Mouse (Mus musculus): ENCODE data around the gene Rnf224. TPM values are rescaled to one million over a fixed set of nuclear protein-coding genes. Genes with fewer than 3 reads are reported as not detected.

The Rnf224 gene
- polyA plus RNA-seq, 1 experiment: not detected

DNA sequence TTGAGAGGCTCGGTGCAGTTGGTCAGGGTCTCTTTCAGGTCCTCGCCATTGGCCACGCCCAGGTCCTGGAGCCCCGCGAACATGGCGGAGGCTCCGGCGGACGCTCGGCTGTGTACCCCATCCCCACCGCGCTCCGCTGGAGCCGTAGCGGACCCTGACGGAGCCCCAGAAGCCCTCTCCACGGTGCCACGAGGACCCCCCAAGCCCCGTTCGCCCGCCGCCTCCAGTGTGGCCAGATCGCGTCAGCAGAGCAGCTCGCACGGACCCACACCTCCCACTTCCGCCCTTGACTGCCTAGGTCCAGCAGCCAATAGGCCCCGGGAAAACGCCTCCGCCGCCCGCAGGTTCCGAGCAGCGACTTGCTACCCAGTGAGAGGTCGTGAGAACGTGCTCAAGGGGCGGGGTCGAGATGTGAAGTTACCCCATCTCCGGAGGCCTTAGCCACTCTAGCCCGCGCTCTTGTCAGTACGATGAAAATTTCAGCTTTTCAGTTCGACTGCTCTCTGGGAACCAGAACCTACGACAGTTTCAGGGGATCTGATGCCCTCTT is 25.4 kb downstream of the Rnf224 start, which contains the start of gene Nelfb:
Gene Nelfb, minus strand, starts transcription at position 369 of the 550 bp plus-strand sequence.
- H3K4me1 ChIP-seq (ENCODE audit: control insufficient read depth, insufficient read depth, low read length): peaks cover 11% of the 10 kb centered on the region
- TF ChIP-seq CTCF (IDR thresholded peaks at IDR 0.05; ENCODE audit: insufficient read depth, low read depth, low read length): no peak
- TF ChIP-seq POLR2A (IDR thresholded peaks at IDR 0.05; ENCODE audit: insufficient read depth, low read depth, low read length): peak; percentile 49
- peak within 1 kb of the TSS; percentile 84 for H3K4me3 ChIP-seq (ENCODE audit: insufficient read depth, low read depth, low read length)
- WGBS: 1% methylated on average over 42 of the region's 44 CpGs
- H3K27ac ChIP-seq (ENCODE audit: insufficient read depth, low read depth, low read length): peak within 1 kb of the TSS; percentile 66

DNA sequence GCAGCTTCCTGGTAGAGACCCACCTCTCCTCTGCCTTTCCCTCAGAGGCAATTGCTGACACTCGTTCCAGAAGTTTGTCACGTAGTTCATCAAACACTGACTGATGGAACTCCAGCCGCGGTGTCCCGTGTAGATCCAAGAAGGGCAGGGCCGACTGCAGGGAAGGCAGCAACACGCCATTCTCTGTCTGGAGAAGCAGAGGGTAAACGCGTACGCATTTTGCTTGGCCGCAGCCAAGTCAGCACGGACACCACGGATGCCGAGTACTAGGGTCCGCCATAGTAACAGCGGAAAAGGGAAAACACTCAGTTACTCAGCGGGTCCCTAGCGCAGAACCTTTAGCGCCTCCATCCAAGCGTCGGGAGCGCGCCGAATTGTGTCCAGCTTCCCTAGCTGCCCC is 25.9 kb downstream of the Rnf224 start:
- Histone ChIP-seq H3K27ac (ENCODE audit: insufficient read depth, low read depth, low read length) (peak overlapping the region; percentile 66), H3K4me1 (ENCODE audit: control insufficient read depth, insufficient read depth, low read length) (peaks cover 11% of the 10 kb centered on the region), H3K4me3 (ENCODE audit: insufficient read depth, low read depth, low read length) (peak overlapping the region; percentile 84)
- TF ChIP-seq POLR2A (IDR thresholded peaks at IDR 0.05; ENCODE audit: insufficient read depth, low read depth, low read length): no peak
- TF ChIP-seq CTCF (IDR thresholded peaks at IDR 0.05; ENCODE audit: insufficient read depth, low read depth, low read length): no peak
- under 1% methylated on average over 24 of the region's 24 CpGs for WGBS

GRCm38 (mm10) chr2:25207593-25207992 is 29.0 kb downstream of the Rnf224 start:
- TF ChIP-seq CTCF (IDR thresholded peaks at IDR 0.05; ENCODE audit: insufficient read depth, low read depth, low read length): no peak
- no peak for TF ChIP-seq POLR2A (IDR thresholded peaks at IDR 0.05; ENCODE audit: insufficient read depth, low read depth, low read length)
- WGBS: 41% methylated on average over 1 of the region's 1 CpGs
- Histone ChIP-seq H3K4me1 (ENCODE audit: control insufficient read depth, insufficient read depth, low read length) (peaks cover 11% of the 10 kb centered on the region), H3K27ac (ENCODE audit: insufficient read depth, low read depth, low read length) (no peak overlapping the region), H3K4me3 (ENCODE audit: insufficient read depth, low read depth, low read length) (no peak overlapping the region)

GRCm38 (mm10) chr2:25203631-25204214 is 32.9 kb downstream of the Rnf224 start:
- no peak for TF ChIP-seq POLR2A (IDR thresholded peaks at IDR 0.05; ENCODE audit: insufficient read depth, low read depth, low read length)
- TF ChIP-seq CTCF (IDR thresholded peaks at IDR 0.05; ENCODE audit: insufficient read depth, low read depth, low read length): no peak
- WGBS: 51% methylated on average over 4 of the region's 4 CpGs
- no peak overlapping the region for H3K4me3 ChIP-seq (ENCODE audit: insufficient read depth, low read depth, low read length)
- no peak overlapping the region for H3K27ac ChIP-seq (ENCODE audit: insufficient read depth, low read depth, low read length)
- 0 out of 2 replicates have a peak, but pooled peaks cover 2% of the 10 kb centered on the region for H3K4me1 ChIP-seq (ENCODE audit: control insufficient read depth, insufficient read depth, low read length)

- no peaks in the 10 kb centered on the region for H3K4me1 ChIP-seq (ENCODE audit: control insufficient read depth, insufficient read depth, low read length)
- WGBS: 91% methylated on average over 2 of the region's 2 CpGs
- no peak overlapping the region for H3K27ac ChIP-seq (ENCODE audit: insufficient read depth, low read depth, low read length)
- H3K4me3 ChIP-seq (ENCODE audit: insufficient read depth, low read depth, low read length): no peak overlapping the region
- TF ChIP-seq POLR2A (IDR thresholded peaks at IDR 0.05; ENCODE audit: insufficient read depth, low read depth, low read length) (no peak), CTCF (IDR thresholded peaks at IDR 0.05; ENCODE audit: insufficient read depth, low read depth, low read length) (no peak)
These were observed 36.0 kb downstream of the Rnf224 start for GRCm38 (mm10) chr2:25200631-25201030.

GRCm38 (mm10) chr2:25197946-25198345 is 38.6 kb downstream of the Rnf224 start:
- Histone ChIP-seq H3K4me1 (ENCODE audit: control insufficient read depth, insufficient read depth, low read length) (peaks cover 5% of the 10 kb centered on the region), H3K27ac (ENCODE audit: insufficient read depth, low read depth, low read length) (no peak overlapping the region), H3K4me3 (ENCODE audit: insufficient read depth, low read depth, low read length) (no peak overlapping the region)
- TF ChIP-seq POLR2A (IDR thresholded peaks at IDR 0.05; ENCODE audit: insufficient read depth, low read depth, low read length) (no peak), CTCF (IDR thresholded peaks at IDR 0.05; ENCODE audit: insufficient read depth, low read depth, low read length) (no peak)

DNA sequence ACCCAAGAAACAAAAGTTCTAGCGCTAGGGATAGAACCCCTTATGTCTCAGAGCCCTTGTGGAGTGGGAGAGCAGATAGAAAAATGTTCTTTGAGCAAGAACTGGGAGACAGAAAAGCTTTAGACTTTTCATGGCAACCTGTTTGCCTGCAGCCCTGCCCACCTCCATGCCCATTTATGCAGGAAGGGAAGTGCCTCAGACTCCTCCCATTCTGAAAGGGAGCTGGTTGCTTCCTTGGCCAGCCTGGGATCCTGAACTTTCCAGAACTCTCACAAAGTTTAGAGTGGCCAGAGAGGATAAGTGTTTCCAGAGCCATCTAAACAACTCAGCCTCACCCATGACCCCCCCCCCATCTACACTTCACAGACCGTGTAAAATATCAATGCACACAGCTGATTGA is 39.4 kb downstream of the Rnf224 start:
- 45% methylated on average over 2 of the region's 2 CpGs for WGBS

GRCm38 (mm10) chr2:25196172-25196954 is 40.2 kb downstream of the Rnf224 start, which contains the start of gene Tor4a:
Tor4a (minus strand) TSS chr2:25196886.
- no peak within 1 kb of the TSS; the same call in 1 of the 2 replicates for H3K27ac ChIP-seq (ENCODE audit: insufficient read depth, low read depth, low read length)
- H3K4me3 ChIP-seq (ENCODE audit: insufficient read depth, low read depth, low read length): peak within 1 kb of the TSS; percentile 12; the same call in 1 of the 2 replicates

More for the DNA sequence above, 39.4 kb downstream of the Rnf224 start:
- Histone ChIP-seq H3K27ac (ENCODE audit: insufficient read depth, low read depth, low read length) (no peak overlapping the region), H3K4me3 (ENCODE audit: insufficient read depth, low read depth, low read length) (no peak overlapping the region), H3K4me1 (ENCODE audit: control insufficient read depth, insufficient read depth, low read length) (peaks cover 5% of the 10 kb centered on the region)
- TF ChIP-seq CTCF (IDR thresholded peaks at IDR 0.05; ENCODE audit: insufficient read depth, low read depth, low read length) (no peak), POLR2A (IDR thresholded peaks at IDR 0.05; ENCODE audit: insufficient read depth, low read depth, low read length) (no peak)

More at GRCm38 (mm10) chr2:25196172-25196954, 40.2 kb downstream of the Rnf224 start, which contains the start of gene Tor4a:
- TF ChIP-seq CTCF (IDR thresholded peaks at IDR 0.05; ENCODE audit: insufficient read depth, low read depth, low read length) (no peak), POLR2A (IDR thresholded peaks at IDR 0.05; ENCODE audit: insufficient read depth, low read depth, low read length) (no peak)
- peaks cover 5% of the 10 kb centered on the region for H3K4me1 ChIP-seq (ENCODE audit: control insufficient read depth, insufficient read depth, low read length)
- 37% methylated on average over 8 of the region's 8 CpGs for WGBS

All from olfactory bulb, adult 2 months (tissue).